Mouse (Mus musculus) lung, embryonic 16.5 days (tissue): Measurements from ENCODE around the gene Olfr44. TPM values are rescaled to one million over a fixed set of nuclear protein-coding genes. Genes with fewer than 3 reads are reported as not detected.

Experiments
- ATAC-seq: fragments of 200-750 bp; cut with Nextera tagmentation; 2 replicates; pipeline ENCODE4 v1.8.0; 2017; ENCODE audit warnings: low read depth, mild to moderate bottlenecking, moderate library complexity
- H3K27ac ChIP-seq: fragments of 300-500 bp; sonication (generic); 2 replicates; pipeline ENCODE4 v1.5.1; 2014; ENCODE audit warnings: mild to moderate bottlenecking, control low read depth, low read length
- H3K27me3 ChIP-seq: fragments of 300-500 bp; sonication (generic); 2 replicates; pipeline ENCODE4 v1.6.1; 2014; ENCODE audit warnings: low read depth, low read length, mixed read lengths; ENCODE audit not compliant: control insufficient read depth, insufficient read depth
- H3K36me3 ChIP-seq: fragments of 300-500 bp; sonication (generic); 2 replicates; pipeline ENCODE4 v1.6.1; 2014; ENCODE audit warnings: low read length; ENCODE audit not compliant: control insufficient read depth, insufficient read depth
- H3K4me1 ChIP-seq: fragments of 300-500 bp; sonication (generic); replicated peaks from 2 replicates; pipeline ENCODE4 v1.6.1; 2014; ENCODE audit warnings: low read length, mixed read lengths; ENCODE audit not compliant: control insufficient read depth, insufficient read depth
- H3K4me2 ChIP-seq: fragments of 300-500 bp; sonication (generic); 2 replicates; pipeline ENCODE4 v1.6.1; 2014; ENCODE audit warnings: low read depth, low read length, control low read depth
- H3K4me3 ChIP-seq: fragments of 300-500 bp; sonication (generic); 2 replicates; pipeline ENCODE4 v1.5.1; 2014; ENCODE audit warnings: mild to moderate bottlenecking, low read length, control low read depth
- H3K9ac ChIP-seq: fragments of 300-500 bp; sonication (generic); 2 replicates; pipeline ENCODE4 v1.6.1; 2014; ENCODE audit warnings: low read length, control low read depth
- H3K9me3 ChIP-seq: fragments of 300-500 bp; sonication (generic); 2 replicates; pipeline ENCODE4 v1.6.1; 2016; ENCODE audit warnings: low read length; ENCODE audit not compliant: control insufficient read depth
- WGBS: fragments of 180-500 bp; shearing (Covaris S2); extraction: QIAGEN DNeasy Blood & Tissue Kit; methylation state at CpG from one replicate; pipeline ENCODE4 v1.1.7; 2014; 5-methylcytosine and 5-hydroxymethylcytosine counted together
- polyA plus RNA-seq: library from polyadenylated mRNA; unstranded; fragments of >200 nt; fragmentation: Nextera tagmentation; extraction: Ambion mirVana; gene quantifications from 2 replicates; pipeline ENCODE4 v1.2.1, GENCODE M21; 2015

The Olfr44 gene
- polyA plus RNA-seq, result not detected in 2 replicates

DNA sequence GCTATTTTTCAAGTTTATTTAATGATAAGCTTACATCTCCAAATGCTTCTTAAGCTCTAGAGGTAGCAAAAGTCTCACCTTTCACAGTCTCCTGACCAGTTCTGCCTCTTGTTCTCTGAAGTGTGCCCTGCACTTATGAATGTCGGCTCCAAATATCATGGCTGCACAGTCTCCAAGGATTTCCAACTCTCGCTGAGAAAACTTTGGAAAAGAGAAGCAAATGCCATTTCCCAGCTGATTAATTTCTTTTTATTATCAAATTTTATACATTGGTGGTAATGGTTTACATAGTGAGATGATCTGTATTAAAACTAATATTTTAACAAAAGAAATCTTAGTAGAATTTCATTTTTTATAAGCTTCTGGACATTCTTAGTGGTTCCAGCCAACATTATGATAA is at the start of gene Olfr44:
Gene Olfr44, minus strand, starts transcription at position 101 of the 400 bp plus-strand sequence.
- ATAC-seq, result no peak
- Histone ChIP-seq H3K4me2 (no peak within 1 kb of the TSS), H3K27me3 (no peaks in the 10 kb centered on the region), H3K36me3 (no peaks in the 10 kb centered on the region), H3K9me3 (no peaks in the 10 kb centered on the region), H3K27ac (no peak within 1 kb of the TSS), H3K9ac (no peak within 1 kb of the TSS), H3K4me3 (no peak within 1 kb of the TSS), H3K4me1 (no peaks in the 10 kb centered on the region)
- WGBS, result 55% methylated on average over 2 of the region's 2 CpGs

DNA sequence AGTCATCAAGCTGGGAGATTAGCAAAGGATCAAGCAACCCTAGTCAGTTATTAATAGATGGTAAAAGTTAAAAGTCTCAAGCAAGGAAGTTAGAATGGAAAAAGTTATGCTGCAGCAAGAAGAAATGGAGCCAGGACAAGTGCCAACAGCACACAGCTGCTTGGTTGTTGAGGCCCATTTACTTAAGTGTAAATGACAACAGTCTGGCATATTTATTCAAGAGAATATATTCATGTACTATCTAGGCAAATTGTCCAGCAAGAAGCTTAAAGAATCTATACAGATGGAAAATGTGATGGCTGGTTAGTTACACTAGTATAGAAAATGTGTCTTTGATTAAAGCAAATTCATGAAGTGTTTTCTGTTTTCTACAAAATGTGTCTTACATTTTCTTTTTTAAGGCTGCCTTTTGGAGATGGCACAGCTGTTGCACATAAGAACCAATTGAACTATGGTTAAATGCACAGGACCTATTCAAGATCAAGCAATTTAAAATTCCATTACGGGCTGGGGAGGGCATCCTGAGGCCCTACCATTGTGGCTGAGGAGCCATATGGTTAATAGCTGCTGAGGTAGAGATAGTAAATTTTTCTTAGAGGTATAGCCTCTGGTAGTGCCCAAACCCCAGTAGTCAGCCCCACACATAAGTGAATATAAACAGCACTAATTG is 30.0 kb upstream of the Olfr44 start:
- Histone ChIP-seq H3K27ac (no peak overlapping the region), H3K9me3 (no peaks in the 10 kb centered on the region), H3K4me1 (no peaks in the 10 kb centered on the region), H3K4me3 (no peak overlapping the region), H3K36me3 (no peaks in the 10 kb centered on the region), H3K9ac (no peak overlapping the region), H3K27me3 (no peaks in the 10 kb centered on the region), H3K4me2 (no peak overlapping the region)
- ATAC-seq, result peak; percentile 83
- WGBS, result 46% methylated on average over 1 of the region's 1 CpGs

DNA sequence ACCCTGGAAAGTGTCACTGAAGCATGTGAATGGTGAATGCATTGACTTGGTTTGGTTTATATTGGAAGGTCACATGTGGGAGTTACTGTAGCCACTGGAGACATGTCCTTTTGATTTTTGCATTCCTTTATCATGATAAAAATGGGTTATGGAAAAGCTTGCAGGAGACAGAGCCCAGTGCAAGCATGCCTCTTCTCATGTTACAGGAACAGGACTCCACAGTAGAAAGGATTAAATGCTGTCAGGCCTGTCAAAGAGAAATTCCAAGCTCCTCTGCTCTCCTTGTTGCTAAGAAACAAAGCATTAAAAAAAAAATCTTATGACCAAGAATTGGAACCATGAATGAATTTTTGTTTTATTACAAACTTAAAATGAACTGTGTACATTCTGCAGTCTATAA is 24.8 kb upstream of the Olfr44 start:
- Histone ChIP-seq H3K27me3 (no peaks in the 10 kb centered on the region), H3K36me3 (no peaks in the 10 kb centered on the region), H3K27ac (no peak overlapping the region), H3K4me1 (no peaks in the 10 kb centered on the region), H3K4me3 (no peak overlapping the region), H3K9me3 (no peaks in the 10 kb centered on the region), H3K9ac (no peak overlapping the region), H3K4me2 (no peak overlapping the region)
- no peak for ATAC-seq

DNA sequence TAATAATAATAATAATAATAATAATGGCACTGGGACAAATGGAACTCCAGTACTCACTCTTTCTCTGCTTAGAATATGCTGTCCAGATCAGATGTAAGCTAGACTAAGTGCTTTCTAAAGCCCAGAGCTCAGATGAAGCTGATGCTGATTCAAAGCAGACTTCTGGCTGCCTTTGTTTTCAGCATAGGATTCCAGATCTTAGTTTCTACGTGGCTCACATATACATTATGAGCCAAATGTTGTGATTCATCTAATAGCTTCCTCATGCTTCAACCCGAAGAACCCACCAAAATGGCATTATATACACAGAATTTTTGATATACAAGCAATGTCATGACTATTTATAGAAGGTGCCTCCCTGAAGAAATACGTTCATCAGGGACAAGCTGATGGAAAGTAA is 21.7 kb upstream of the Olfr44 start, which contains the start of gene Olfr957:
Gene Olfr957, minus strand, starts transcription at position 279 of the 400 bp plus-strand sequence.
- Histone ChIP-seq H3K27me3 (no peaks in the 10 kb centered on the region), H3K9me3 (no peaks in the 10 kb centered on the region), H3K4me2 (no peak within 1 kb of the TSS), H3K4me1 (no peaks in the 10 kb centered on the region), H3K36me3 (no peaks in the 10 kb centered on the region), H3K9ac (no peak within 1 kb of the TSS), H3K4me3 (no peak within 1 kb of the TSS), H3K27ac (no peak within 1 kb of the TSS)
- 44% methylated on average over 3 of the region's 3 CpGs for WGBS
- no peak for ATAC-seq

DNA sequence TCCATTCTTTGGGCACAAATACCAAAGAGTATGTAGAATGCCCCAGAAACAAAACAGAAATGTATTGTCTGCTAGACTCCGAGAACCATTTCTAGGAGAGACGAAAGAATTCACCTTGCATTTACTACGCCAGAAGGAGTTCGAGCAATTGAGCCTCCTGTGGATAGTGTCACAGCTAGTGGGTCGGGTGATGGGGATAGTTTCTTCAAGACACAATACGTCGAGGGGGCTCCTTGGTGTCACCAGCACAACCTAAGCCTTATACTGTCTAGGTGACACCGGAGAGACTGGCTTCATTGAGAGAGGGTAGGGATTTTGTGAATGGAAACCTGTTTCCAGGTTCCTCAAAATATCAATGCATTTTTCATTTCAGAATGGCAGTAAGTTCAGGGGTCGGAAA is 15.6 kb upstream of the Olfr44 start:
- Histone ChIP-seq H3K27ac (no peak overlapping the region), H3K4me2 (no peak overlapping the region), H3K4me1 (no peaks in the 10 kb centered on the region), H3K4me3 (no peak overlapping the region), H3K36me3 (no peaks in the 10 kb centered on the region), H3K9me3 (no peaks in the 10 kb centered on the region), H3K9ac (no peak overlapping the region), H3K27me3 (no peaks in the 10 kb centered on the region)
- ATAC-seq, result no peak
- WGBS, result 73% methylated on average over 9 of the region's 9 CpGs

DNA sequence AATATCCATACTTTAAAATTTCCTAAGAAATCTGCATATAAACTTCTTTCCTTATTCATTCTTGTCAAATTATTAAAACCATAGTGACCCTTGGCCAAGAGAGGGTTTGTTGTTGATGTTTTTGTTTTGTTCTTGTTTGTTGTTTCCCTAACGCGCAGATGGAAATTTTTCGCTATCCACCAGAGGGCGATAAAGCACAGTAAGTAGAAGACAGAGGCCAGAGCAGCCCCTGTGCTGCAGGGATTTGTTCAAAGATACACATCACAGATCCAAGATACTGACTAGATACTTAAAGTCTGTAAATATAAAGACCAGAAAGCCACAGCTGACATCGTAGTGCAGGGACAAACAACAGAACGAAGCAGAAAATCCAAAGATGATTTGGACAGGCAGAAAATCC is 15.2 kb upstream of the Olfr44 start:
- Histone ChIP-seq H3K36me3 (no peaks in the 10 kb centered on the region), H3K4me1 (no peaks in the 10 kb centered on the region), H3K9me3 (no peaks in the 10 kb centered on the region), H3K4me3 (no peak overlapping the region), H3K27me3 (no peaks in the 10 kb centered on the region), H3K9ac (no peak overlapping the region), H3K4me2 (no peak overlapping the region), H3K27ac (no peak overlapping the region)
- 8% methylated on average over 6 of the region's 6 CpGs for WGBS
- ATAC-seq, result no peak

DNA sequence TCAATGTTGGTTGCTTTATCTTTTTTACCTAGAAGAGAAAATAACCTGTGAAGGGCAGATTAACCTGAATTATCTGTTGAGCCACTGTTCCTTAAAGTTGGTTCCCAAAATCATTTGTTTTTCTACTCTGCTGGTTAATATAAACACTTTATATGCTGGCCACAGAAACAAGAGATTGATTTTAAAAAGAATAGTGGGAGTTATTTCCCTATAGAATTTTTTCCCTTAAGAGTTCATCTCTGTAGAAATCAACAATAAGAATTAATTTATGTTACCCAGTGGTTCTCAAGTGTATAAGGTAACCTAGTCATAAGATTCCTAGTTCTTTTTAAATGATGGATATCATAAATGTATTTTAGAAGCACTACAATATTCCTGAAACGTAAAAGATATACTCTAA is 22.0 kb downstream of the Olfr44 start, which contains the start of gene Olfr955:
Gene Olfr955, minus strand, starts transcription at position 101 of the 400 bp plus-strand sequence.
- Histone ChIP-seq H3K36me3 (no peaks in the 10 kb centered on the region), H3K27me3 (no peaks in the 10 kb centered on the region), H3K4me2 (no peak within 1 kb of the TSS), H3K4me1 (no peaks in the 10 kb centered on the region), H3K27ac (no peak within 1 kb of the TSS), H3K4me3 (no peak within 1 kb of the TSS), H3K9me3 (no peaks in the 10 kb centered on the region), H3K9ac (no peak within 1 kb of the TSS)
- 42% methylated on average over 1 of the region's 1 CpGs for WGBS
- ATAC-seq, result no peak

DNA sequence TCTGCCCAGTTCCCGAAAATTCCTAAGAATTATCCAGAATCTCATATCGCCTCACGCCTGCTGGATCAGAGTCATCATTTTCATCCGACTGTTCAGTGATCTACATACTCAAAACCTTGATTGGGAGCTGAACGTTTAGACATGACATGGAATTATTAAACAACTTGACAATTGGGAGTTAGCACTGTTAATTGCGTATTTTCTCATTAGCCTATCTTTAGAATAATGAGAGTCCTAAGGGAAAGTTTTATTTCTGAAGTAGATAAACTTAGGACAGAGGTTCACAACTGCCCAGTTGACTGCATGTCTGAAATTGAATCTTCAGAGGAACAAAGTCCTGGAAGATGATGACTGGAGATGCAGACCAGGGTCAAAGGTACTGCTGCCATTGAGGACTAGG is 37.4 kb downstream of the Olfr44 start, which contains the start of gene Olfr954:
Gene Olfr954, plus strand, starts transcription at position 301 of the 400 bp plus-strand sequence.
- 76% methylated on average over 6 of the region's 6 CpGs for WGBS
- Histone ChIP-seq H3K9ac (no peak within 1 kb of the TSS), H3K4me3 (no peak within 1 kb of the TSS), H3K27me3 (no peaks in the 10 kb centered on the region), H3K4me1 (no peaks in the 10 kb centered on the region), H3K27ac (no peak within 1 kb of the TSS), H3K36me3 (no peaks in the 10 kb centered on the region), H3K4me2 (no peak within 1 kb of the TSS), H3K9me3 (no peaks in the 10 kb centered on the region)
- no peak for ATAC-seq
